Mouse (Mus musculus): ENCODE results near the gene Acot7. TPM values are rescaled to one million over a fixed set of nuclear protein-coding genes. Genes with fewer than 3 reads are reported as not detected.
A peak's percentile ranks its signal among the peaks of the same experiment; 100 is the strongest.

Acot7 gene
- polyA plus RNA-seq, 1 experiment: 15.4 TPM

GRCm38 (mm10) chr4:152190701-152191100 is 12.8 kb downstream of the Acot7 start:
- H3K4me3 ChIP-seq (ENCODE audit: extremely low read depth, insufficient read depth, insufficient read length): no peak overlapping the region
- TF ChIP-seq POLR2A (IDR thresholded peaks at IDR 0.05; ENCODE audit: low read depth, low read length): no peak
- no peak for TF ChIP-seq CTCF (IDR thresholded peaks at IDR 0.05; ENCODE audit: extremely low read depth, insufficient read depth, insufficient read length, insufficient replicate concordance)
- no peaks in the 10 kb centered on the region for H3K27me3 ChIP-seq (ENCODE audit: control insufficient read depth, insufficient read depth, low read length)
- peaks cover 31% of the 10 kb centered on the region for H3K4me1 ChIP-seq (ENCODE audit: control insufficient read depth, insufficient read depth, insufficient read length)
- DNase-seq (ENCODE audit: low read depth in 1 of 2, low spot score in 2 of 2): no peak
- H3K36me3 ChIP-seq (ENCODE audit: control insufficient read depth, insufficient read depth, low read length): no peaks in the 10 kb centered on the region
- H3K27ac ChIP-seq (ENCODE audit: insufficient read depth, low read length): no peak overlapping the region
- WGBS: 25% methylated on average over 5 of the region's 5 CpGs

DNA sequence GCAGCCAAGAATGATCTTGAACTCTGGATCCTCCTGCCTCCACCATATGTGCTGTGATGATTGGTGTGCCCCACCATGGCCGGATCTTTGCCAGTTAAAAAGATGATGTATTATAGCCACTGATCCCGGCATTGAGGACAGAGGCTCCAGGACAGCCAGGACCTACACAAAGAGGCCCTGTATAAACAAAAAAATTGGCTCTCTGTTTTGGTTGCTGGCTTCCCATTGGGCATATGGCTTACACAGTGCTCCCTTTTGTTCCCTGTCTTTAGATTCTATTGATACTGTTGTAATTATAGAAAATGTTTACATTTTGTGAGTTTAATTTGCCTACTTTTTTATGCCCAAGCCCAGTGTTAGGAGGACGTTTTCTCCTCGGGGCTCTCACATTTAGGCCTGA is 14.6 kb downstream of the Acot7 start:
- Histone ChIP-seq H3K27me3 (ENCODE audit: control insufficient read depth, insufficient read depth, low read length) (no peaks in the 10 kb centered on the region), H3K27ac (ENCODE audit: insufficient read depth, low read length) (no peak overlapping the region), H3K4me1 (ENCODE audit: control insufficient read depth, insufficient read depth, insufficient read length) (peaks cover 16% of the 10 kb centered on the region), H3K36me3 (ENCODE audit: control insufficient read depth, insufficient read depth, low read length) (no peaks in the 10 kb centered on the region), H3K4me3 (ENCODE audit: extremely low read depth, insufficient read depth, insufficient read length) (no peak overlapping the region)
- TF ChIP-seq POLR2A (IDR thresholded peaks at IDR 0.05; ENCODE audit: low read depth, low read length) (no peak), CTCF (IDR thresholded peaks at IDR 0.05; ENCODE audit: extremely low read depth, insufficient read depth, insufficient read length, insufficient replicate concordance) (no peak)
- 86% methylated on average over 4 of the region's 4 CpGs for WGBS
- no peak for DNase-seq (ENCODE audit: low read depth in 1 of 2, low spot score in 2 of 2)

GRCm38 (mm10) chr4:152194476-152195175 is 16.7 kb downstream of the Acot7 start:
- 83% methylated on average over 3 of the region's 3 CpGs for WGBS
- TF ChIP-seq POLR2A (IDR thresholded peaks at IDR 0.05; ENCODE audit: low read depth, low read length): no peak

DNA sequence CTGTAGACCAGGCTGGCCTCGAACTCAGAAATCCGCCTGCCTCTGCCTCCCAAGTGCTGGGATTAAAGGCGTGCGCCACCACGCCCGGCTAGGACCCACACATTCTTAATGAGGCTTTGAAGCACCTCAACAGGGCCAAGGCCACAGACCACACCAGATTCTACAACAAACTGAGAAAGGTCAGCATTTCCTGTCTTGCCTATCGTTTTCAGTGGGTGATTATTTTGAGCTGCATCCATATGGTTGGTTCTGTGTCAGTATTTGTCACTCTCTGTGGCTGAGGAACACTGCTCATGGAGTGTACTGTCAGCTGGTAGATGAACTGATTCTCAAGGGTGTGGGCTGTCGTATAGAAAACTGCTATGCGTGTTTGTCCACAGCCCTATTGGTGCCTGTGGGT is 18.3 kb downstream of the Acot7 start:
- H3K27me3 ChIP-seq (ENCODE audit: control insufficient read depth, insufficient read depth, low read length): no peaks in the 10 kb centered on the region
- TF ChIP-seq POLR2A (IDR thresholded peaks at IDR 0.05; ENCODE audit: low read depth, low read length) (no peak), CTCF (IDR thresholded peaks at IDR 0.05; ENCODE audit: extremely low read depth, insufficient read depth, insufficient read length, insufficient replicate concordance) (no peak)
- H3K36me3 ChIP-seq (ENCODE audit: control insufficient read depth, insufficient read depth, low read length): no peaks in the 10 kb centered on the region
- H3K27ac ChIP-seq (ENCODE audit: insufficient read depth, low read length): no peak overlapping the region
- no peak for DNase-seq (ENCODE audit: low read depth in 1 of 2, low spot score in 2 of 2)
- peaks cover 24% of the 10 kb centered on the region for H3K4me1 ChIP-seq (ENCODE audit: control insufficient read depth, insufficient read depth, insufficient read length)
- no peak overlapping the region for H3K4me3 ChIP-seq (ENCODE audit: extremely low read depth, insufficient read depth, insufficient read length)
- 87% methylated on average over 9 of the region's 9 CpGs for WGBS

More at GRCm38 (mm10) chr4:152194476-152195175, 16.7 kb downstream of the Acot7 start:
- DNase-seq (ENCODE audit: low read depth in 1 of 2, low spot score in 2 of 2): no peak
- no peaks in the 10 kb centered on the region for H3K27me3 ChIP-seq (ENCODE audit: control insufficient read depth, insufficient read depth, low read length)
- H3K36me3 ChIP-seq (ENCODE audit: control insufficient read depth, insufficient read depth, low read length): no peaks in the 10 kb centered on the region
- H3K27ac ChIP-seq (ENCODE audit: insufficient read depth, low read length): no peak overlapping the region
- H3K4me1 ChIP-seq (ENCODE audit: control insufficient read depth, insufficient read depth, insufficient read length): peaks cover 15% of the 10 kb centered on the region
- no peak overlapping the region for H3K4me3 ChIP-seq (ENCODE audit: extremely low read depth, insufficient read depth, insufficient read length)

DNA sequence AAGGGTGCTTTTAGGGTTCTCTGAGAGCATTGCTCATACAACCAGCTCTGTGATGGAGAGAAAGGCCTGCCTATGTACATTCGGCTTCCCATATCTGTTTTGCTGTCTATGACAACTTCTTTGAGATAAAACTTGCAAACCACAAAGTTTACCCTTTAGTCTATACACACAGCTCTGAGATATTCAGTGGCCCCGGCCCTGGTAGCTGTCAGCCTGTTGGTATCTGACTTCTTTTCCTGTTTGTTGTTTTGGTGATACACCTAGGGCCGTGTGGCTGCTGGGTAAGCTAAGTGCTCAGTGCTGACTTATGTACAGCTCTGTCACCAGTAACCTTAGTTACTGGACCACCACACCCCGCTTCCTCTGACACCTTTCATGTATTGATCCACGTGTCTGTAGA is 19.6 kb downstream of the Acot7 start:
- no peak for TF ChIP-seq CTCF (IDR thresholded peaks at IDR 0.05; ENCODE audit: extremely low read depth, insufficient read depth, insufficient read length, insufficient replicate concordance)
- no peak for TF ChIP-seq POLR2A (IDR thresholded peaks at IDR 0.05; ENCODE audit: low read depth, low read length)
- Histone ChIP-seq H3K4me1 (ENCODE audit: control insufficient read depth, insufficient read depth, insufficient read length) (peaks cover 36% of the 10 kb centered on the region), H3K4me3 (ENCODE audit: extremely low read depth, insufficient read depth, insufficient read length) (no peak overlapping the region), H3K27me3 (ENCODE audit: control insufficient read depth, insufficient read depth, low read length) (no peaks in the 10 kb centered on the region), H3K36me3 (ENCODE audit: control insufficient read depth, insufficient read depth, low read length) (no peaks in the 10 kb centered on the region), H3K27ac (ENCODE audit: insufficient read depth, low read length) (no peak overlapping the region; the same call in 1 of the 2 replicates)
- DNase-seq (ENCODE audit: low read depth in 1 of 2, low spot score in 2 of 2): no peak
- 57% methylated on average over 5 of the region's 5 CpGs for WGBS

DNA sequence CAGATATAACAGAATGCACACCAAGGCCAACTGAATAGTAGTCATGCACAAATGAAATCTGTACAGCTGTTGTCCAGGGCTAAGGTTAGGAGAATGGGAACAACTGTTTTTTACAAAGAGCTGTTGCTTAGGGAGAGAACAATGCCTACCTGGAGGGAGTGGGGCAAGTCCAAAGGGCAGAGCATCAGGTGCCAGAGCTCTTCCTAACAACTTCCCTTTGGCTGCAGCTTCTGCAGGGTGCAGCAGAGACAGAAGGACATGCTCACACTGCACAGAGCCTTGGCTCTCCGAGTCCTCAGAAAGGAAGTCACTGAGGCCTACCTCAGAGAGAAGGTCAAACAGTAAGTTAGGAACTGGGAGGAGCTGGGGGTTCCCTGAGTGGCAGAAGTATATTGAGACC is 21.7 kb downstream of the Acot7 start:
- TF ChIP-seq CTCF (IDR thresholded peaks at IDR 0.05; ENCODE audit: extremely low read depth, insufficient read depth, insufficient read length, insufficient replicate concordance) (no peak), POLR2A (IDR thresholded peaks at IDR 0.05; ENCODE audit: low read depth, low read length) (no peak)
- WGBS: 14% methylated on average over 1 of the region's 1 CpGs
- no peaks in the 10 kb centered on the region for H3K36me3 ChIP-seq (ENCODE audit: control insufficient read depth, insufficient read depth, low read length)
- no peaks in the 10 kb centered on the region for H3K27me3 ChIP-seq (ENCODE audit: control insufficient read depth, insufficient read depth, low read length)
- peaks cover 42% of the 10 kb centered on the region for H3K4me1 ChIP-seq (ENCODE audit: control insufficient read depth, insufficient read depth, insufficient read length)
- DNase-seq (ENCODE audit: low read depth in 1 of 2, low spot score in 2 of 2): no peak
- H3K27ac ChIP-seq (ENCODE audit: insufficient read depth, low read length): no peak overlapping the region
- no peak overlapping the region for H3K4me3 ChIP-seq (ENCODE audit: extremely low read depth, insufficient read depth, insufficient read length)

DNA sequence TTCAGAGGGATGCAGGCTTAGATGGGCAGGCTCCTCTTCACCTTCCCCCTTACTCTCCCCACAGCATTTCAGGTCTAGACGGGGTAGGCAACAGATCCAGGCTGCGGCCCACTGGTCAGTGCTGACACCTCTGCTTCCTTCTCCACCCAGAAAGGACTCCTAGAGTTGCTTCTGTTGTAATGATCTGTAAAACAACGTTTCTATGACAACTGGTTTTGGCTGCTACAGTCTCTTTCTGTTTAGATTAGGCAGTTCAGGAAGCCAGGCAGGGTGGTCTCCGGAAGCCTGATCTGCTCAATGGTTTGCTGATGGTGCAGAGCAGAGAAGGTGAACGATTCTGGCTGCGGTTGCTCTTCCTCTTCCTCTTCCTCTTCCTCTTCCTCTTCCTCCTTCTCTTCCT is 23.6 kb downstream of the Acot7 start:
- peak in 1 of 2 experiments; percentile 32 for DNase-seq (ENCODE audit: low read depth in 1 of 2, low spot score in 2 of 2)
- Histone ChIP-seq H3K4me3 (ENCODE audit: extremely low read depth, insufficient read depth, insufficient read length) (no peak overlapping the region), H3K36me3 (ENCODE audit: control insufficient read depth, insufficient read depth, low read length) (no peaks in the 10 kb centered on the region), H3K27ac (ENCODE audit: insufficient read depth, low read length) (peak overlapping the region; percentile 31), H3K27me3 (ENCODE audit: control insufficient read depth, insufficient read depth, low read length) (no peaks in the 10 kb centered on the region), H3K4me1 (ENCODE audit: control insufficient read depth, insufficient read depth, insufficient read length) (peaks cover 47% of the 10 kb centered on the region; the same call in 1 of the 2 replicates)
- 6% methylated on average over 6 of the region's 6 CpGs for WGBS
- TF ChIP-seq CTCF (IDR thresholded peaks at IDR 0.05; ENCODE audit: extremely low read depth, insufficient read depth, insufficient read length, insufficient replicate concordance): no peak
- no peak for TF ChIP-seq POLR2A (IDR thresholded peaks at IDR 0.05; ENCODE audit: low read depth, low read length)
